Mouse (Mus musculus) heart, embryonic 13.5 days (tissue): ENCODE results near the gene Gm13287. TPM values are rescaled to one million over a fixed set of nuclear protein-coding genes. Genes with fewer than 3 reads are reported as not detected.
A peak's percentile ranks its signal among the peaks of the same experiment; 100 is the strongest.
"Not testable (repeated sequence)": the region's sequence is repeated elsewhere in the genome, so short reads cannot be mapped to it uniquely, and the experiment has no call there.

Experiments used
- ATAC-seq: fragments of 200-750 bp; cut with Nextera tagmentation; 2 replicates; pipeline ENCODE4 v1.8.0; 2017; ENCODE audit warnings: moderate TSS enrichment; ENCODE audit not compliant: insufficient number of reproducible peaks, low FRiP score, low TSS enrichment; ENCODE audit errors: extremely low read depth
- H3K27ac ChIP-seq: fragments of 300-500 bp; sonication (generic); replicated peaks from 2 replicates; pipeline ENCODE4 v1.5.1; 2015; ENCODE audit warnings: moderate library complexity, mild to moderate bottlenecking, inconsistent platforms
- H3K27me3 ChIP-seq: fragments of 300-500 bp; sonication (generic); replicated peaks from 2 replicates; pipeline ENCODE4 v1.6.1; 2015; ENCODE audit warnings: mild to moderate bottlenecking, inconsistent platforms
- H3K36me3 ChIP-seq: fragments of 300-500 bp; sonication (generic); 2 replicates; pipeline ENCODE4 v1.6.1; 2015; ENCODE audit warnings: mild to moderate bottlenecking, inconsistent platforms
- H3K4me1 ChIP-seq: fragments of 300-500 bp; sonication (generic); 2 replicates; pipeline ENCODE4 v1.6.1; 2015; ENCODE audit warnings: inconsistent platforms
- H3K4me2 ChIP-seq: fragments of 300-500 bp; sonication (generic); 2 replicates; pipeline ENCODE4 v1.6.1; 2015; ENCODE audit warnings: inconsistent platforms, mild to moderate bottlenecking, moderate library complexity
- H3K4me3 ChIP-seq: fragments of 300-500 bp; sonication (generic); 2 replicates; pipeline ENCODE4 v1.5.1; 2015; ENCODE audit warnings: moderate library complexity, mild to moderate bottlenecking, inconsistent platforms
- H3K9ac ChIP-seq: fragments of 300-500 bp; sonication (generic); 2 replicates; pipeline ENCODE4 v1.6.1; 2015; ENCODE audit warnings: inconsistent platforms, mild to moderate bottlenecking, moderate library complexity
- H3K9me3 ChIP-seq: fragments of 300-500 bp; sonication (generic); 2 replicates; pipeline ENCODE4 v1.6.1; 2016; ENCODE audit warnings: inconsistent platforms
- WGBS: fragments of 180-500 bp; shearing (Covaris S2); methylation state at CpG from one replicate; pipeline ENCODE4 v1.1.7; 2015; ENCODE audit warnings: mixed read lengths; 5-methylcytosine and 5-hydroxymethylcytosine counted together
- polyA plus RNA-seq: library from polyadenylated mRNA; unstranded; fragments of >200 nt; fragmentation: Nextera tagmentation; extraction: Ambion mirVana; gene quantifications from 2 replicates; pipeline ENCODE4 v1.2.1, GENCODE M21; 2015

Gene Gm13287
- polyA plus RNA-seq, 1 experiment from 2014 or later = not detected

- H3K4me3 ChIP-seq = peak within 1 kb of the TSS; percentile 30
- not testable (repeated sequence) for H3K27ac ChIP-seq, H3K9me3 ChIP-seq
Measured at GRCm38 (mm10) chr4:88805231-88805630, 2.2 kb downstream of the Gm13287 start, which contains the start of gene Gm13288. TSS of gene Gm13288 (plus strand) at chr4:88805531.

GRCm38 (mm10) chr4:88805761-88806160 is 2.7 kb downstream of the Gm13287 start:
- 0% methylated on average over 14 of the region's 34 CpGs for WGBS
- 0 out of 2 replicates have a peak overlapping the region, but pooled peaks have one; percentile 36 for H3K4me2 ChIP-seq
- not testable (repeated sequence) for H3K9ac ChIP-seq, H3K4me1 ChIP-seq, H3K36me3 ChIP-seq, H3K27ac ChIP-seq, H3K9me3 ChIP-seq, ATAC-seq
- H3K4me3 ChIP-seq = peak overlapping the region; percentile 30
- peaks cover 15% of the 10 kb centered on the region for H3K27me3 ChIP-seq

More at GRCm38 (mm10) chr4:88805231-88805630, 2.2 kb downstream of the Gm13287 start, which contains the start of gene Gm13288:
- no CpG with 5 or more reads among the region's 8 CpGs for WGBS
- ATAC-seq, H3K4me1 ChIP-seq, H3K9ac ChIP-seq, H3K36me3 ChIP-seq: not testable (repeated sequence)
- H3K4me2 ChIP-seq = 0 out of 2 replicates have a peak within 1 kb of the TSS, but pooled peaks have one; percentile 36
- peaks cover 15% of the 10 kb centered on the region for H3K27me3 ChIP-seq

GRCm38 (mm10) chr4:88815928-88816327 is 12.9 kb downstream of the Gm13287 start, which contains the start of gene Ifna7:
TSS of gene Ifna7 (plus strand) at chr4:88816228.
- H3K36me3 ChIP-seq = no peaks in the 10 kb centered on the region
- WGBS = 46% methylated on average over 3 of the region's 3 CpGs
- no peak for ATAC-seq

GRCm38 (mm10) chr4:88819659-88820058 is 16.6 kb downstream of the Gm13287 start, which contains the start of gene Ifna11:
TSS of gene Ifna11 (plus strand) at chr4:88819959.
- 66% methylated on average over 1 of the region's 1 CpGs for WGBS
- peaks cover 4% of the 10 kb centered on the region; the same call in 1 of the 2 replicates for H3K27me3 ChIP-seq
- no peak within 1 kb of the TSS for H3K4me3 ChIP-seq
- no peak within 1 kb of the TSS for H3K27ac ChIP-seq
- ATAC-seq = no peak
- H3K9ac ChIP-seq = no peak within 1 kb of the TSS
- H3K4me1 ChIP-seq = no peaks in the 10 kb centered on the region
- no peaks in the 10 kb centered on the region for H3K9me3 ChIP-seq
- no peak within 1 kb of the TSS for H3K4me2 ChIP-seq
- no peaks in the 10 kb centered on the region for H3K36me3 ChIP-seq

More at GRCm38 (mm10) chr4:88815928-88816327, 12.9 kb downstream of the Gm13287 start, which contains the start of gene Ifna7:
- Histone ChIP-seq H3K27ac (no peak within 1 kb of the TSS), H3K9ac (no peak within 1 kb of the TSS), H3K27me3 (peaks cover 4% of the 10 kb centered on the region; the same call in 1 of the 2 replicates), H3K4me1 (no peaks in the 10 kb centered on the region), H3K4me3 (no peak within 1 kb of the TSS), H3K4me2 (no peak within 1 kb of the TSS), H3K9me3 (no peaks in the 10 kb centered on the region)

GRCm38 (mm10) chr4:88822995-88823394 is 19.9 kb downstream of the Gm13287 start:
- Histone ChIP-seq H3K4me2 (no peak overlapping the region), H3K9ac (no peak overlapping the region), H3K9me3 (no peaks in the 10 kb centered on the region), H3K36me3 (no peaks in the 10 kb centered on the region), H3K27me3 (no peaks in the 10 kb centered on the region; the same call in 1 of the 2 replicates), H3K27ac (no peak overlapping the region), H3K4me1 (no peaks in the 10 kb centered on the region), H3K4me3 (no peak overlapping the region)
- no peak for ATAC-seq
- WGBS = 23% methylated on average over 4 of the region's 4 CpGs

- H3K4me2 ChIP-seq, H3K27ac ChIP-seq, ATAC-seq, H3K9me3 ChIP-seq, H3K36me3 ChIP-seq, H3K27me3 ChIP-seq, H3K9ac ChIP-seq, H3K4me3 ChIP-seq, H3K4me1 ChIP-seq: not testable (repeated sequence)
Measured at GRCm38 (mm10) chr4:88827116-88827515, 24.1 kb downstream of the Gm13287 start, which contains the start of gene Ifna6. TSS of gene Ifna6 (plus strand) at chr4:88827416.

- WGBS = 14% methylated on average over 4 of the region's 4 CpGs
- ATAC-seq = no peak
- Histone ChIP-seq H3K4me2 (no peak overlapping the region), H3K4me1 (no peaks in the 10 kb centered on the region), H3K27me3 (0 out of 2 replicates have a peak, but pooled peaks cover 2% of the 10 kb centered on the region), H3K36me3 (no peaks in the 10 kb centered on the region), H3K9me3 (no peaks in the 10 kb centered on the region), H3K9ac (no peak overlapping the region), H3K4me3 (no peak overlapping the region), H3K27ac (no peak overlapping the region)
Measured at GRCm38 (mm10) chr4:88830523-88830922, 27.5 kb downstream of the Gm13287 start.

- H3K4me2 ChIP-seq, H3K4me1 ChIP-seq, H3K36me3 ChIP-seq, ATAC-seq, H3K4me3 ChIP-seq, H3K27ac ChIP-seq, H3K9me3 ChIP-seq, H3K9ac ChIP-seq, H3K27me3 ChIP-seq: not testable (repeated sequence)
- WGBS = 64% methylated on average over 1 of the region's 1 CpGs
Measured at GRCm38 (mm10) chr4:88835225-88835624, 32.2 kb downstream of the Gm13287 start, which contains the start of gene Ifna5. TSS of gene Ifna5 (plus strand) at chr4:88835525.

- no peak overlapping the region for H3K27ac ChIP-seq
- H3K9me3 ChIP-seq = no peaks in the 10 kb centered on the region
- 31% methylated on average over 3 of the region's 3 CpGs for WGBS
- H3K4me2 ChIP-seq = no peak overlapping the region
- no peaks in the 10 kb centered on the region for H3K4me1 ChIP-seq
- H3K9ac ChIP-seq = no peak overlapping the region
- H3K27me3 ChIP-seq = peaks cover 9% of the 10 kb centered on the region; the same call in 1 of the 2 replicates
- H3K36me3 ChIP-seq = no peaks in the 10 kb centered on the region
- no peak overlapping the region for H3K4me3 ChIP-seq
- no peak for ATAC-seq
Measured at GRCm38 (mm10) chr4:88838828-88839227, 35.8 kb downstream of the Gm13287 start.

- no peak for ATAC-seq
- H3K27ac ChIP-seq = no peak overlapping the region
- WGBS = 57% methylated on average over 3 of the region's 3 CpGs
- H3K4me2 ChIP-seq = no peak overlapping the region
- no peaks in the 10 kb centered on the region for H3K36me3 ChIP-seq
- no peak overlapping the region for H3K9ac ChIP-seq
- peaks cover 7% of the 10 kb centered on the region; the same call in 1 of the 2 replicates for H3K27me3 ChIP-seq
- H3K9me3 ChIP-seq = no peaks in the 10 kb centered on the region
- H3K4me3 ChIP-seq = no peak overlapping the region
- no peaks in the 10 kb centered on the region for H3K4me1 ChIP-seq
Measured at GRCm38 (mm10) chr4:88840058-88840457, 37.0 kb downstream of the Gm13287 start.

- WGBS = 65% methylated on average over 2 of the region's 2 CpGs
Measured at GRCm38 (mm10) chr4:88841438-88841911, 38.4 kb downstream of the Gm13287 start, which contains the start of gene Ifna4. TSS of gene Ifna4 (plus strand) at chr4:88841861.

GRCm38 (mm10) chr4:88845334-88845733 is 42.3 kb downstream of the Gm13287 start:
- H3K9ac ChIP-seq = no peak overlapping the region
- H3K4me1 ChIP-seq = no peaks in the 10 kb centered on the region
- H3K27ac ChIP-seq = no peak overlapping the region
- H3K27me3 ChIP-seq = peaks cover 4% of the 10 kb centered on the region; the same call in 1 of the 2 replicates
- no peak overlapping the region for H3K4me3 ChIP-seq
- H3K4me2 ChIP-seq = no peak overlapping the region
- H3K36me3 ChIP-seq = no peaks in the 10 kb centered on the region
- ATAC-seq = no peak
- 31% methylated on average over 2 of the region's 2 CpGs for WGBS
- no peaks in the 10 kb centered on the region for H3K9me3 ChIP-seq

More at GRCm38 (mm10) chr4:88841438-88841911, 38.4 kb downstream of the Gm13287 start, which contains the start of gene Ifna4:
- no peak within 1 kb of the TSS for H3K4me2 ChIP-seq
- H3K9me3 ChIP-seq = no peaks in the 10 kb centered on the region
- no peaks in the 10 kb centered on the region for H3K36me3 ChIP-seq
- H3K4me1 ChIP-seq = no peaks in the 10 kb centered on the region
- H3K27ac ChIP-seq = no peak within 1 kb of the TSS
- ATAC-seq = no peak
- H3K4me3 ChIP-seq = no peak within 1 kb of the TSS
- peaks cover 7% of the 10 kb centered on the region; the same call in 1 of the 2 replicates for H3K27me3 ChIP-seq
- H3K9ac ChIP-seq = no peak within 1 kb of the TSS
